Mouse (Mus musculus) CH12.LX (cell line): ENCODE data around the gene Arhgef3. TPM values are rescaled to one million over a fixed set of nuclear protein-coding genes. Genes with fewer than 3 reads are reported as not detected.

Experiments
- DNase-seq: peaks from one replicate; pipeline ENCODE4 v3.0.0-alpha.2; 2013; ENCODE audit errors: extremely low read depth
- H3K27ac ChIP-seq: 2 replicates; pipeline ENCODE4 v1.5.1; 2012; ENCODE audit warnings: low read depth, mild to moderate bottlenecking, control low read depth, moderate library complexity; ENCODE audit not compliant: insufficient read depth
- H3K27me3 ChIP-seq: replicated peaks from 2 replicates; pipeline ENCODE3; 2012; ENCODE audit warnings: inconsistent platforms
- H3K36me3 ChIP-seq, 2 experiments: replicated peaks in 1 of 2; 2 replicates each; pipeline versions ENCODE3 to v1.6.1; 2012; ENCODE audit warnings: inconsistent platforms in 1 of 2, low read length in 1 of 2, mild to moderate bottlenecking in 1 of 2, mixed read lengths in 1 of 2, moderate library complexity in 1 of 2; ENCODE audit not compliant: control insufficient read depth in 1 of 2, insufficient read depth in 1 of 2
- H3K4me1 ChIP-seq, 2 experiments: 2 replicates each; pipeline ENCODE4 v1.6.1; 2012; ENCODE audit warnings: inconsistent platforms in 1 of 2, moderate library complexity in 1 of 2; ENCODE audit not compliant: insufficient read depth in 2 of 2, control insufficient read depth in 1 of 2
- H3K4me2 ChIP-seq: 2 replicates; pipeline ENCODE4 v1.6.1; 2012; ENCODE audit warnings: low read depth, mild to moderate bottlenecking, control low read depth; ENCODE audit not compliant: poor library complexity, insufficient read depth, severe bottlenecking
- H3K4me3 ChIP-seq, 3 experiments: fragments of 150-350 bp in 1 of 3; sonication (generic) in 1 of 3; replicated peaks in 1 of 3; 2 replicates each; pipeline versions ENCODE3 to v1.5.1; 2011 to 2012; ENCODE audit warnings: low read depth in 2 of 3, low read length in 2 of 3, mild to moderate bottlenecking in 2 of 3, moderate library complexity in 2 of 3, control low read depth in 1 of 3, improper control_type of control experiment in 1 of 3, inconsistent platforms in 1 of 3, mixed read lengths in 1 of 3; ENCODE audit not compliant: poor library complexity in 1 of 3
- H3K79me2 ChIP-seq: replicated peaks from 2 replicates; pipeline ENCODE4 v1.6.1; 2012; ENCODE audit warnings: mild to moderate bottlenecking, moderate library complexity; ENCODE audit not compliant: control insufficient read depth, poor library complexity, insufficient read depth, severe bottlenecking; ENCODE audit errors: extremely low read depth
- H3K9ac ChIP-seq: 2 replicates; pipeline ENCODE4 v1.6.1; 2012; ENCODE audit warnings: low read depth, mild to moderate bottlenecking, control low read depth, moderate library complexity; ENCODE audit not compliant: insufficient read depth
- H3K9me3 ChIP-seq: replicated peaks from 2 replicates; pipeline ENCODE3; 2012; ENCODE audit warnings: low read length, inconsistent platforms, mixed read lengths
- BHLHE40 ChIP-seq: IDR thresholded peaks from 2 replicates; pipeline ENCODE4 v1.6.1; 2011; ENCODE audit warnings: mild to moderate bottlenecking, low read depth, low read length, improper control_type of control experiment
- CHD2 ChIP-seq: IDR thresholded peaks from 2 replicates; pipeline ENCODE4 v1.6.1; 2011; ENCODE audit warnings: low read length, improper control_type of control experiment
- E2F4 ChIP-seq: IDR thresholded peaks from 2 replicates; pipeline ENCODE4 v1.6.1; 2011; ENCODE audit warnings: low read depth, low read length, improper control_type of control experiment; ENCODE audit not compliant: insufficient replicate concordance
- EP300 ChIP-seq: IDR thresholded peaks from 2 replicates; pipeline ENCODE4 v1.6.1; 2011; ENCODE audit warnings: low read length, improper control_type of control experiment
- GABPA ChIP-seq: IDR thresholded peaks from 2 replicates; pipeline ENCODE4 v1.6.1; 2012; ENCODE audit warnings: low read depth, low read length, improper control_type of control experiment, inconsistent platforms; ENCODE audit not compliant: insufficient replicate concordance
- HCFC1 ChIP-seq: IDR thresholded peaks from 2 replicates; pipeline ENCODE4 v1.6.1; 2012; ENCODE audit warnings: low read depth, mild to moderate bottlenecking, inconsistent platforms, low read length, improper control_type of control experiment
- IRF4 ChIP-seq: IDR thresholded peaks from 2 replicates; pipeline ENCODE4 v1.6.1; 2014; ENCODE audit warnings: low read depth, mild to moderate bottlenecking, inconsistent platforms, low read length, improper control_type of control experiment
- JUND ChIP-seq: conservative IDR thresholded peaks from 2 replicates; pipeline ENCODE4 v1.6.1; 2011; ENCODE audit warnings: low read depth, low read length, improper control_type of control experiment
- MAFK ChIP-seq: IDR thresholded peaks from 2 replicates; pipeline ENCODE4 v1.6.1; 2011; ENCODE audit warnings: low read length, improper control_type of control experiment; ENCODE audit not compliant: insufficient replicate concordance
- MAZ ChIP-seq: IDR thresholded peaks from 2 replicates; pipeline ENCODE4 v1.6.1; 2012; ENCODE audit warnings: low read depth, mild to moderate bottlenecking, inconsistent platforms, low read length, improper control_type of control experiment, moderate library complexity
- MYC ChIP-seq: IDR thresholded peaks from 2 replicates; pipeline ENCODE4 v1.6.1; 2011; ENCODE audit warnings: low read depth, mild to moderate bottlenecking, improper control_type of control experiment, low read length
- PAX5 ChIP-seq: IDR thresholded peaks from 2 replicates; pipeline ENCODE4 v1.6.1; 2012; ENCODE audit warnings: low read length, inconsistent platforms, mixed read lengths
- POLR2AphosphoS2 ChIP-seq: IDR thresholded peaks from 2 replicates; pipeline ENCODE4 v1.6.1; 2011; ENCODE audit warnings: low read depth, low read length, improper control_type of control experiment
- RCOR1 ChIP-seq: conservative IDR thresholded peaks from 2 replicates; pipeline ENCODE4 v1.6.1; 2012; ENCODE audit warnings: low read depth, mild to moderate bottlenecking, inconsistent platforms, low read length, improper control_type of control experiment
- SIN3A ChIP-seq: IDR thresholded peaks from 2 replicates; pipeline ENCODE4 v1.6.1; 2012; ENCODE audit warnings: low read length, improper control_type of control experiment, inconsistent platforms
- TBP ChIP-seq: conservative IDR thresholded peaks from 2 replicates; pipeline ENCODE4 v1.6.1; 2011; ENCODE audit warnings: low read depth, low read length, improper control_type of control experiment
- TCF12 ChIP-seq: IDR thresholded peaks from 2 replicates; pipeline ENCODE4 v1.6.1; 2014; ENCODE audit warnings: low read depth, mild to moderate bottlenecking, inconsistent platforms, low read length, improper control_type of control experiment
- USF1 ChIP-seq: IDR thresholded peaks from 2 replicates; pipeline ENCODE4 v1.6.1; 2014; ENCODE audit warnings: low read depth, mild to moderate bottlenecking, inconsistent platforms, low read length, improper control_type of control experiment
- ZC3H11A ChIP-seq: IDR thresholded peaks from 2 replicates; pipeline ENCODE4 v1.6.1; 2012; ENCODE audit warnings: low read depth, mild to moderate bottlenecking, inconsistent platforms, low read length, improper control_type of control experiment
- ZKSCAN1 ChIP-seq: IDR thresholded peaks from 2 replicates; pipeline ENCODE4 v1.6.1; 2012; ENCODE audit warnings: low read depth, inconsistent platforms, low read length, improper control_type of control experiment, borderline replicate concordance
- ZNF384 ChIP-seq: IDR thresholded peaks from 2 replicates; pipeline ENCODE4 v1.6.1; 2012; ENCODE audit warnings: low read depth, low read length, improper control_type of control experiment, inconsistent platforms
- dilution Hi-C: fragments of 300-500 bp; cut with MboI; formaldehyde crosslinking; loops from 2 replicates; pipeline ENCODE4 v1.14.3; 2020; ENCODE audit warnings: low sequenced_read_pairs; ENCODE audit not compliant: extremely low pct_unique_long_range_greater_than_20kb, extremely low pct_ligation_motif_present
- in situ Hi-C: fragments of 300-500 bp; cut with MboI; formaldehyde crosslinking; loops from 3 replicates; pipeline ENCODE4 v1.14.3; 2019; ENCODE audit warnings: low sequenced_read_pairs, low pct_ligation_motif_present, low pct_unique_long_range_greater_than_20kb, mixed read lengths
- polyA plus RNA-seq: library from polyadenylated mRNA; unstranded; fragments of >175 nt; gene quantifications from 2 replicates; pipeline ENCODE4 v1.2.1, GENCODE M21; 2012; ENCODE audit warnings: low read depth; ENCODE audit not compliant: insufficient read length
- total RNA-seq, 2 experiments: library from RNA; depleted of rRNA; stranded (reverse); fragments of 300-350 nt in 1 of 2; fragments of >200 nt in 1 of 2; gene quantifications; 2 replicates each; pipeline ENCODE4 v1.2.3; 2012 to 2014

Gene Arhgef3
- total and polyA plus RNA-seq, 3 experiments: 0.51 to 0.64 (median 0.62) TPM

DNA sequence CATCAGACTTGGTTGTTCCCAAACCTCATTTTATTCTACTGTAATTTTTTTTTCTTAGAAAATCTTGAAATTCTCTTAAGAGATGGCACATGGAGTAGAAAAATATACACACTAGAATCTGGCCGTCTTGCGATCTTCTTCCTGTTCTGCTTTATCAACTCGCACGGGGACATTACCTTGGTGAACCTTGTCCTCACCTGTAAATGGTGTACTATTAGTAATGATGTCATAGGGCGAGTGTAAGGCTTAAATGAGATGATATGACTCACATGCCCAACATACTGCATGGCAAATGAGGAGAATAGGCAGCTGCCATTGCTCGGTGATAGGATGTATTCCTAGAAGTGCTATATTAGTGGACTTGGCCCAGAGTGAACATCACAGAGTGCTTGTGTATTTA lies 49.9 kb downstream of the Arhgef3 start:
- no peak for DNase-seq
- dilution Hi-C loops: no loop called here
- in situ Hi-C loops: loop anchor here (5.0 kb wide), 1 partner anchor 37 kb away; no protein-coding TSS in a partner anchor
- Histone ChIP-seq H3K9me3 (no peaks in the 10 kb centered on the region), H3K4me3 (no peak overlapping the region), H3K4me2 (no peak overlapping the region), H3K27me3 (peaks cover 9% of the 10 kb centered on the region), H3K27ac (no peak overlapping the region), H3K9ac (no peak overlapping the region), H3K79me2 (no peaks in the 10 kb centered on the region), H3K4me1 (no peaks in the 10 kb centered on the region), H3K36me3 (no peaks in the 10 kb centered on the region)
- no peak for TF ChIP-seq USF1
- no peak for TF ChIP-seq E2F4
- TF ChIP-seq POLR2AphosphoS2: no peak
- TF ChIP-seq MAZ: no peak

DNA sequence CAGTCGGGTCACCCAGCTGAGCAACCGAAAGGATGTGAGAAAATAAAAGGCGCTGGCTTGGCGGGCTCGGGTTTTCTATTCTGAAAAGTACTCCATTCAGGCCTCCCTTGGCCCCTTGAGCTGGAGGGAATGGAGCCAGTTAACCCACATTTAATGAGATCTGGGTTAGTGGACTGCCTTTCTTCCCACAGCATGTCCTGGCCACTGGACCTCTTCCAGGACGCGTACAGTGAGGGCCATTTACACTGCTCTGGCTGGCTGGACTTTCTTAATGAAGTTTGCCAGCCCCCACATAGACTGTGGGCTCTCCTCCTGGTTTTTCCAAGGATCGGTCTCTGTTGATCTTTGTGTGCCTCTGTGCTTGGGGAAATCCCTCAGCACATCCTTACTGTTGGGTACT lies 52.1 kb downstream of the Arhgef3 start:
- no peak for DNase-seq
- Histone ChIP-seq H3K36me3 (no peaks in the 10 kb centered on the region), H3K79me2 (no peaks in the 10 kb centered on the region), H3K4me1 (peaks cover 0 to 3% of the 10 kb centered on the region in 2 experiments; a peak in 2 of 4 replicates), H3K27me3 (peaks cover 21% of the 10 kb centered on the region), H3K4me3 (no peak overlapping the region), H3K27ac (no peak overlapping the region), H3K9ac (no peak overlapping the region), H3K9me3 (no peaks in the 10 kb centered on the region), H3K4me2 (no peak overlapping the region)
- in situ Hi-C loops (no loop called here), dilution Hi-C loops (no loop called here)
- TF ChIP-seq EP300 (no peak), SIN3A (no peak), RCOR1 (no peak), USF1 (no peak), BHLHE40 (no peak), E2F4 (no peak), MAFK (no peak), TCF12 (no peak), ZKSCAN1 (no peak), IRF4 (no peak), GABPA (no peak)

DNA sequence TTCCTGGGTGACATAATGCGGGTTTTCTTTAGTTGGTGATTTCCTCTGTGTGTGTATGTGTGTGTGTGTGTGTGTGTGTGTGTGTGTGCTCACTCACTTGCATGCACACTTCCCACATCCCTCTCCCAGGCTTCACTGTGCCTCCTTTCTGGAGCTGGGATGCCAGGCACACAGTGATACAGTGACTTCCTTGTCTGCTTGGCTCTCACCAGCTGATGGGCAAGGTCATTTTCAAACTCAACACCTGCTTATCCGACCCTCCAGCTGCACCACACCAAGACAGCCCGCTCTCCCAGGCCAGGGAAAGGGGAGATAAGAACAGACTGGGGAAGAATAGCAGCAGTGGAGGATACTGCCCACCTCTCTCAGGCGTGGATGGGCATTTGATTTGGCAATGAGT lies 52.5 kb downstream of the Arhgef3 start:
- Histone ChIP-seq H3K4me1 (peaks cover 0 to 7% of the 10 kb centered on the region in 2 experiments; a peak in 2 of 4 replicates), H3K4me3 (no peak overlapping the region), H3K4me2 (no peak overlapping the region), H3K79me2 (no peaks in the 10 kb centered on the region), H3K36me3 (no peaks in the 10 kb centered on the region), H3K9ac (no peak overlapping the region)
- DNase-seq: no peak
- TF ChIP-seq ZC3H11A (no peak), CHD2 (no peak), ZNF384 (no peak), SIN3A (no peak), MYC (no peak), JUND (no peak), TBP (no peak), HCFC1 (no peak), PAX5 (no peak), BHLHE40 (no peak), POLR2AphosphoS2 (no peak)
- TF ChIP-seq, all 38 proteins: peak for 0
- dilution Hi-C loops (no loop called here), in situ Hi-C loops (no loop called here)
- Histone ChIP-seq H3K27me3 (peaks cover 21% of the 10 kb centered on the region), H3K9me3 (no peaks in the 10 kb centered on the region), H3K27ac (no peak overlapping the region)
